Mouse (Mus musculus) G1E (cell line): ENCODE data around the gene Zfp513. TPM values are rescaled to one million over a fixed set of nuclear protein-coding genes. Genes with fewer than 3 reads are reported as not detected.

ENCODE experiments used
- ATAC-seq: 2 replicates; pipeline ENCODE4 v1.8.0; 2016; ENCODE audit warnings: mild to moderate bottlenecking; ENCODE audit not compliant: insufficient number of reproducible peaks, poor library complexity, low FRiP score, severe bottlenecking; ENCODE audit errors: extremely low read depth
- DNase-seq: peaks from one replicate; pipeline ENCODE4 v3.0.0; 2012; ENCODE audit warnings: low spot score
- H3K27me3 ChIP-seq: 2 replicates; pipeline ENCODE4 v1.6.1; 2012; ENCODE audit warnings: mild to moderate bottlenecking, low read length, inconsistent platforms; ENCODE audit not compliant: insufficient read depth
- H3K36me3 ChIP-seq: replicated peaks from 2 replicates; pipeline ENCODE3; 2012; ENCODE audit warnings: mild to moderate bottlenecking, inconsistent platforms
- H3K4me1 ChIP-seq: 2 replicates; pipeline ENCODE4 v1.6.1; 2012; ENCODE audit warnings: low read depth, low read length, inconsistent platforms, mixed read lengths; ENCODE audit not compliant: insufficient read depth
- H3K4me3 ChIP-seq: 2 replicates; pipeline ENCODE4 v1.5.1; 2012; ENCODE audit warnings: low read depth, mild to moderate bottlenecking, inconsistent platforms, low read length, moderate library complexity, mixed read lengths
- H3K9me3 ChIP-seq: replicated peaks from 2 replicates; pipeline ENCODE4 v1.6.1; 2012; ENCODE audit warnings: inconsistent platforms
- CTCF ChIP-seq: IDR thresholded peaks from 2 replicates; pipeline ENCODE4 v1.5.1; 2012; ENCODE audit warnings: low read depth, low read length, inconsistent platforms, mixed read lengths
- GATA1 ChIP-seq: IDR thresholded peaks from 2 replicates; pipeline ENCODE4 v1.6.1; 2012; ENCODE audit warnings: borderline replicate concordance, low read length, inconsistent platforms, mixed read lengths
- GATA2 ChIP-seq: IDR thresholded peaks from 2 replicates; pipeline ENCODE4 v1.6.1; 2012; ENCODE audit warnings: low read depth, low read length, inconsistent platforms, borderline replicate concordance
- POLR2AphosphoS5 ChIP-seq: IDR thresholded peaks from 2 replicates; pipeline ENCODE4 v1.6.1; 2012; ENCODE audit warnings: low read depth, low read length, inconsistent platforms; ENCODE audit not compliant: insufficient replicate concordance
- TAL1 ChIP-seq: conservative IDR thresholded peaks from 2 replicates; pipeline ENCODE4 v1.6.1; 2012; ENCODE audit warnings: low read depth, low read length, inconsistent platforms, mixed read lengths
- polyA plus RNA-seq: library from polyadenylated mRNA; stranded (reverse); fragments of >175 nt; gene quantifications from 2 replicates; pipeline ENCODE4 v1.2.3, GENCODE M21; 2012
- total RNA-seq, 2 experiments: library from RNA; stranded (forward) in 1 of 2; stranded (reverse) in 1 of 2; fragments of 200-1000 nt in 1 of 2; fragments of >200 nt in 1 of 2; fragmentation: Nextera tagmentation in 1 of 2; gene quantifications; 2 replicates each; pipeline ENCODE4 v1.2.3; 2014 to 2017

The Zfp513 gene
- total and polyA plus RNA-seq, 3 experiments: 7.0 to 35.7 (median 9.4) TPM

- ATAC-seq (no peak), DNase-seq (no peak)
- Histone ChIP-seq H3K9me3 (no peaks in the 10 kb centered on the region), H3K4me3 (no peak overlapping the region), H3K36me3 (peaks cover 73% of the 10 kb centered on the region), H3K4me1 (peaks cover 76% of the 10 kb centered on the region), H3K27me3 (no peaks in the 10 kb centered on the region)
- TF ChIP-seq GATA2 (no peak), GATA1 (no peak), POLR2AphosphoS5 (no peak), CTCF (no peak), TAL1 (no peak)
These were observed 5.9 kb downstream of the Zfp513 start for GRCm38 (mm10) chr5:31196207-31196606.

GRCm38 (mm10) chr5:31195671-31196070 lies 6.4 kb downstream of the Zfp513 start:
- H3K9me3 ChIP-seq: no peaks in the 10 kb centered on the region
- peaks cover 79% of the 10 kb centered on the region for H3K4me1 ChIP-seq
- no peak overlapping the region for H3K4me3 ChIP-seq
- ATAC-seq (no peak), DNase-seq (no peak)
- peaks cover 76% of the 10 kb centered on the region for H3K36me3 ChIP-seq
- H3K27me3 ChIP-seq: no peaks in the 10 kb centered on the region
- TF ChIP-seq GATA1 (no peak), GATA2 (no peak), CTCF (no peak), POLR2AphosphoS5 (no peak; the same call in 1 of the 2 replicates), TAL1 (no peak)

- H3K36me3 ChIP-seq: peaks cover 76% of the 10 kb centered on the region
- no peak for DNase-seq
- no peaks in the 10 kb centered on the region for H3K27me3 ChIP-seq
- H3K9me3 ChIP-seq: no peaks in the 10 kb centered on the region
- H3K4me3 ChIP-seq: no peak overlapping the region; the same call in 1 of the 2 replicates
- peaks cover 71% of the 10 kb centered on the region for H3K4me1 ChIP-seq
- no peak for ATAC-seq
- TF ChIP-seq CTCF: no peak
- TF ChIP-seq GATA1: no peak
- no peak for TF ChIP-seq TAL1
- TF ChIP-seq POLR2AphosphoS5: no peak
- TF ChIP-seq GATA2: no peak
These were observed 7.3 kb downstream of the Zfp513 start for GRCm38 (mm10) chr5:31194486-31195485.

GRCm38 (mm10) chr5:31193631-31194281 lies 8.3 kb downstream of the Zfp513 start:
- H3K4me1 ChIP-seq: peaks cover 61% of the 10 kb centered on the region
- no peaks in the 10 kb centered on the region for H3K9me3 ChIP-seq
- H3K27me3 ChIP-seq: no peaks in the 10 kb centered on the region
- no peak for TF ChIP-seq POLR2AphosphoS5
- TF ChIP-seq GATA2: no peak
- no peak for TF ChIP-seq GATA1
- no peak for TF ChIP-seq CTCF
- TF ChIP-seq TAL1: no peak
- H3K36me3 ChIP-seq: peaks cover 74% of the 10 kb centered on the region
- H3K4me3 ChIP-seq: peak overlapping the region; percentile 88
- ATAC-seq (no peak), DNase-seq (no peak)

GRCm38 (mm10) chr5:31192939-31193630 lies 9.0 kb downstream of the Zfp513 start, which contains the start of the genes Snx17 and Eif2b4:
Gene Snx17, plus strand, starts transcription at chr5:31193227.
Gene Eif2b4, minus strand, starts transcription at chr5:31193430.
- H3K36me3 ChIP-seq: peaks cover 74% of the 10 kb centered on the region
- peak within 1 kb of the TSS; percentile 88 for H3K4me3 ChIP-seq
- no peaks in the 10 kb centered on the region for H3K9me3 ChIP-seq
- peaks cover 55% of the 10 kb centered on the region for H3K4me1 ChIP-seq
- peak; percentile 86 for DNase-seq
- TF ChIP-seq GATA2 (no peak), CTCF (no peak), TAL1 (no peak)
- ATAC-seq: peak; percentile 89
- H3K27me3 ChIP-seq: no peaks in the 10 kb centered on the region
